Mouse (Mus musculus) G1E-ER4 (cell line): ENCODE measurements around the gene Rasgrf1. TPM values are rescaled to one million over a fixed set of nuclear protein-coding genes. Genes with fewer than 3 reads are reported as not detected.

Experiments
- GATA1 ChIP-seq: IDR thresholded peaks from one replicate; pipeline ENCODE4 v1.8.0; 2012; ENCODE audit warnings: low read length, inconsistent platforms
- polyA plus RNA-seq: library from polyadenylated mRNA; stranded (reverse); fragments of >175 nt; gene quantifications from 2 replicates; pipeline ENCODE4 v1.2.3, GENCODE M21; 2012

The Rasgrf1 gene
- not detected in 2 replicates for polyA plus RNA-seq

DNA sequence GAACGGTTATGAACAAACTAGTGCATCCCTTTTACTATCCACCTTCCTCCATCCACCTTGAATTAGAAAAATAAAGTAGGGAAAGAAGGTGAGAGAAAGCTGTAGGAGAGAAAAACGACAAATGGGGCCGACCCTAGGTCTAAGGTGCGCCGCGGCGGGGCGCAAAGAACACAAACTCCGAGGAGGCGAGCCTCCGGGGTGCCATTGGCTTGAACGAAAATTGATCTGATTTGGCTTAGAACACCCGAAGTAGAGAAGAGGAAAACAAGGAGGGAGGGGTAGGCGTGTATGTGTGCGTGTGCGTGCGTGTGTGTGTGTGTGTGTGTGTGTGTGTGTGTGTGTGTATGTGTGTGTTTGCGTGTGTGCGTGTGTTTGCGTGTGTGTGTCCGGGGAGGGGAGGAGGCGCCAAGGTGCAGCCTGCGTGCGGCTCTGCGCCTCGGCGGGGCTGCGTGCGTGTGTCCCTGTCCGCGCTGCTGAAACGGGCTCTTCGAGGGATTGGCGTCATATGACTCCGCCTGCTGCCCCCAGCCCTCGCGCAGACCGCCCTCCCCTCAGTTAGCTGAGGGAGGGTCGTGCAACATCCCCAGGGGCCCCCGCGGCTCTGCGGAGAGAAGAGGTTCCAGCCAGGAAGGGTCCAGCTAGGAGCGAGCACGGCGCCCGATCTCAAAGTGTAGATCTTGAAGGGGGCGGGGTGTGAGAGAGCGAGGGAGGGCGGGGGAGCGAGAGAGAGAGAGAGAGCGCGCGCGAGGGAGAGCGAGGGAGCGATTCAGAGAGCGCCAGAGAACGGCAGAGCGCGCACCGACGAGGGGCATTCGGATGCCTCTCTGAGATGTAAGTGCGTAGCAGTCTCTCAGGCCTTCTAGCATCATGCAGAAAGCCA, at the start of gene Rasgrf1:
TSS of gene Rasgrf1 (plus strand) at position 778 of the 880 bp plus-strand sequence.
- no peak for TF ChIP-seq GATA1

DNA sequence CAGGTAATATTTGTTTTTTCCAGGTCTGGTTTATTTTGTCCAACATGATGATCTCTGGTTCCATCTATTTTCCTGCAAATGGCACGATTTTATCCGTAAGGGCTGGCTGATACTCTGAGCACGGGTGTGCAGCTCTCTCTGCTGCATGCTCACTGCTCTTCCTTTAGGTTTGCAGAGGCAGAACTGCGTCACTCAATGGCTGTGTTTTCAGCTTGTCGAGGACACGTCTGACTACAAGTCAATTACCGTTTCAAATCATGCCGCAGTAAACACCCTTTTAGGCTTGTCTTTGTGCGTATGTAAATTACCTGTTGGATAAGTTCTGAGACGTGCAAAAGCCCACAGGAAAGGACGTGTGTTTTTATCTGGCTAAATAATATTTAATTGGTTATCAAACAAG, 49.6 kb upstream of the Rasgrf1 start:
- TF ChIP-seq GATA1: no peak

- no peak for TF ChIP-seq GATA1
Observed at GRCm38 (mm10) chr9:89860584-89860983, 49.1 kb upstream of the Rasgrf1 start.

- no peak for TF ChIP-seq GATA1
Observed at GRCm38 (mm10) chr9:89867141-89867540, 42.6 kb upstream of the Rasgrf1 start.

DNA sequence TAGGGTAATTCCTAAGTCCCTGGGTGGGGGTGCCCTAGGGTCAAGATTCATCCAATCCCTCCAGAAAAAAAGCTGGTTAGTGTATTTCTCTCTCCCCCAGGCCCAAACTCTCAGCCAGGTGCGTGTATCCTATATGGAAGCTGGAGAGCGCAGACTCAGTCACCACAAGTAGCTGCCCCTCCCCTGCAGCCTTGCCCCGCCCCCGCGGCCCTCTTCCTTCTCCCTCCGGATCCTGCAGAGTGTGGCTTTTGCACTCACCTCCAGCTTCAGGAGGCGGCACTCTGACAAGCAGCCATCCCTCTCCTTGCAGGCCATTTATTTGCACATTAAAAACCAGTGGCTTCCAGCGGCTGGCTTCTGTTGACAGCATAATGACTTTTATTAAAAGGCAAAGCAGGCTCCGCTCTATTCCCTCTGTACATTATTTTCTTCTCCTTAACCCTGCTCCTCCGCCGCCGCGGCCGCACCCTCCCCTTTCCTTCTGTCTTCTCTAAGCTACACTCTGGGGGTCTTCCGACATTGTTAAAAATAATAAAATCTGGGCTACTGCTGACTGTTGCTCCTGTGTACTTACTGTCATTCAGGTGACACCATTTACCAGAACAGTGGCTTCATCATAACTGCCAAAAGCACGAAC, 41.5 kb upstream of the Rasgrf1 start:
- TF ChIP-seq GATA1: no peak

DNA sequence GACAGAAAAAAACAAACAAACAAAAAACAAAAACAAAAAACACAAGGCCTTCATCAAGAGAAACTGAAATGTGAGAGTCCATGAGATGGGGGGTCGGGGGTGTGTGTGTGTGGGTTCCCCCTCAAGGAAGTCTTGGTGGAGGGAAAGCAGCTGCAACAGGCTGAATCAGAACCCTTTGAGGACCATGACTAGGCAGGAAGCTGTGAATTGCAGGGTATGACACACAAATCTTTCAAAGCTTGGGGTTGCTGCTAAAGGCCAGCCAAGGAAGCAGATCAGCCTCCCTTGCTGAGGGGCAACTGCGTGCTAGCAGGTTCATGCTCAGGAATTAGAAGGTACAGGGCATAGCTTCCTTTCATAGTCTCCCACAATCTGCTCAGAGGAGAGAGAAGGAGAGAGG, 40.1 kb upstream of the Rasgrf1 start:
- TF ChIP-seq GATA1: no peak

- TF ChIP-seq GATA1: no peak
Observed at GRCm38 (mm10) chr9:89870531-89871150, 39.1 kb upstream of the Rasgrf1 start.

GRCm38 (mm10) chr9:89872137-89872536, 37.6 kb upstream of the Rasgrf1 start:
- TF ChIP-seq GATA1: no peak

- no peak for TF ChIP-seq GATA1
Observed at GRCm38 (mm10) chr9:89874434-89874833, 35.3 kb upstream of the Rasgrf1 start.

DNA sequence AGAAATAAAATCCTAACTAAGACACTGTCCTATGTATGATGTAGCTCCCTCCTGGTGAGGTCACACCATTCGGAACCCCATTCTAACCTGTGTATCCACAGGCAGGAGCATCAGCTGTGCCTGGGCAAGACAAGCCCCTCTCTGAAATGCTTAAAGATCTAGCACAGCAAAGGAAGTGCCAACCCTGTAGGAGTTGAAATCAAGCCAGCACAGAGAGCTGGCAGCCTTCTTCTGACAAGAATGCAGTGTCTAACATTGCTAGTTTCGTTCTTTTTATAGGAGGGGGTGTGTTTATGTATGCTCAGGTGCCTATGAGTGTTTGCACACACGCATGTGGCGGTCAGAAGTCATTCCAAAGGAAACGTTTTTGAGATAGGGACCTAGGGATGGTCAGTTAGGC, 34.2 kb upstream of the Rasgrf1 start:
- TF ChIP-seq GATA1: no peak

DNA sequence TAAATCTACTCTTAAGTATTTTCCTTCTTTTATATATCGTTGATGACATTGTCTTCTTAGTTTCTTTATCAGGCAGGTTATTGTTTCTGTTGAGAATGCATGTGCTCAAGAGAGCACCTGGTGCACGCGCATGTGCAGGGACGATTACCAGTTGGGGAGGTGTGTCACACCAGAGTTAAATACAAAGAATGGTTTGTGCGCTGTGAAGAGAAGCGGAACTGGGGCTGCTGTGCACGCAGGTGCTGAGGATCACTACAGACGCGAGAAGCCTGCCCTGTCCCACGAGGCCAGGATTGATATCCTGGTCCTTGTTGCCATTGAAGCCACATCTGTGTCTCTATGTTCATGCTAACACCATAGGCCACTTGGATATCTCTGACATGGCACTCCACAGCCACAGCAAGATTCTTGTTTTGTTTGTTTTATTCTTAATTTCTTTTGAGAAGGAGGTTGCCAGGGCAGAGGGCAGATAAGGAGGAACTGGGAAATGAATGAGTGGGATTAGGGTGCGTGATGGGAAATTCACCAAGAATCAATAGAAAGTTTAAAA, 31.2 kb upstream of the Rasgrf1 start:
- no peak for TF ChIP-seq GATA1

- no peak for TF ChIP-seq GATA1
Observed at GRCm38 (mm10) chr9:89879574-89879973, 30.1 kb upstream of the Rasgrf1 start.

GRCm38 (mm10) chr9:89881552-89881951, 28.2 kb upstream of the Rasgrf1 start:
- no peak for TF ChIP-seq GATA1

GRCm38 (mm10) chr9:89882583-89882982, 27.1 kb upstream of the Rasgrf1 start:
- TF ChIP-seq GATA1: no peak

- TF ChIP-seq GATA1: no peak
Observed at GRCm38 (mm10) chr9:89885701-89886218, 23.9 kb upstream of the Rasgrf1 start.
